Mouse (Mus musculus) MEL (cell line): ENCODE measurements around the gene N4bp2l1. TPM values are rescaled to one million over a fixed set of nuclear protein-coding genes. Genes with fewer than 3 reads are reported as not detected.

Source experiments
- DNase-seq: peaks from one replicate; pipeline ENCODE4 v3.0.0; 2011; ENCODE audit warnings: low read depth, low spot score
- H3K27ac ChIP-seq: 2 replicates; pipeline ENCODE4 v1.5.1; 2012; ENCODE audit warnings: low read depth, mild to moderate bottlenecking, control low read depth, low read length, moderate library complexity; ENCODE audit not compliant: control insufficient read depth
- H3K27me3 ChIP-seq, 2 experiments: fragments of 150-350 bp in 1 of 2; sonication (generic) in 1 of 2; 2 replicates each; pipeline ENCODE4 v1.6.1; 2012; ENCODE audit warnings: low read length in 2 of 2, mild to moderate bottlenecking in 2 of 2, improper control_type of control experiment in 1 of 2, moderate library complexity in 1 of 2; ENCODE audit not compliant: insufficient read depth in 2 of 2, control insufficient read depth in 1 of 2
- H3K36me3 ChIP-seq, 2 experiments: 2 replicates each; pipeline ENCODE4 v1.6.1; 2012 to 2014; ENCODE audit warnings: low read length in 2 of 2, improper control_type of control experiment in 1 of 2, inconsistent platforms in 1 of 2, mild to moderate bottlenecking in 1 of 2; ENCODE audit not compliant: insufficient read depth in 2 of 2, control insufficient read depth in 1 of 2
- H3K4me1 ChIP-seq, 2 experiments: fragments of 150-350 bp in 1 of 2; sonication (generic) in 1 of 2; 2 replicates each; pipeline ENCODE4 v1.6.1; 2012; ENCODE audit warnings: low read length in 2 of 2, improper control_type of control experiment in 1 of 2, mild to moderate bottlenecking in 1 of 2; ENCODE audit not compliant: insufficient read depth in 2 of 2, control insufficient read depth in 1 of 2
- H3K4me3 ChIP-seq, 2 experiments: fragments of 150-350 bp in 1 of 2; sonication (generic) in 1 of 2; 2 replicates each; pipeline ENCODE4 v1.5.1; 2012; ENCODE audit warnings: low read depth in 2 of 2, low read length in 2 of 2, mild to moderate bottlenecking in 2 of 2, moderate library complexity in 2 of 2, control low read depth in 1 of 2, improper control_type of control experiment in 1 of 2; ENCODE audit not compliant: control insufficient read depth in 1 of 2, insufficient read depth in 1 of 2
- H3K79me2 ChIP-seq: 2 replicates; pipeline ENCODE4 v1.6.1; 2012; ENCODE audit warnings: mild to moderate bottlenecking, low read length, moderate library complexity; ENCODE audit not compliant: control insufficient read depth, poor library complexity, insufficient read depth
- H3K9ac ChIP-seq: 2 replicates; pipeline ENCODE4 v1.6.1; 2012; ENCODE audit warnings: low read depth, mild to moderate bottlenecking, control low read depth, low read length, moderate library complexity; ENCODE audit not compliant: control insufficient read depth, poor library complexity, severe bottlenecking
- H3K9me3 ChIP-seq: fragments of 150-350 bp; sonication (generic); replicated peaks from 2 replicates; pipeline ENCODE4 v1.6.1; 2012; ENCODE audit warnings: mild to moderate bottlenecking, low read length, improper control_type of control experiment, moderate library complexity; ENCODE audit not compliant: insufficient read depth
- BHLHE40 ChIP-seq: IDR thresholded peaks from 2 replicates; pipeline ENCODE4 v1.6.1; 2012; ENCODE audit warnings: low read depth, mild to moderate bottlenecking, inconsistent platforms, low read length, improper control_type of control experiment, borderline replicate concordance
- CHD1 ChIP-seq: IDR thresholded peaks from 2 replicates; pipeline ENCODE4 v1.6.1; 2012; ENCODE audit warnings: low read depth, mild to moderate bottlenecking, inconsistent platforms, low read length, improper control_type of control experiment
- CHD2 ChIP-seq: IDR thresholded peaks from 2 replicates; pipeline ENCODE4 v1.6.1; 2011; ENCODE audit warnings: low read length, improper control_type of control experiment
- CTCF ChIP-seq, 3 experiments: IDR thresholded peaks in 2 of 3; conservative IDR thresholded peaks in 1 of 3; 2 replicates each; pipeline ENCODE4 v1.5.1; 2011 to 2012; ENCODE audit warnings: low read length in 3 of 3, low read depth in 2 of 3, mild to moderate bottlenecking in 2 of 3, improper control_type of control experiment in 1 of 3, inconsistent platforms in 1 of 3, mixed read lengths in 1 of 3, moderate library complexity in 1 of 3; ENCODE audit not compliant: control insufficient read depth in 1 of 3, insufficient read depth in 1 of 3, poor library complexity in 1 of 3, severe bottlenecking in 1 of 3
- E2F4 ChIP-seq: IDR thresholded peaks from 2 replicates; pipeline ENCODE4 v1.6.1; 2011; ENCODE audit warnings: low read depth, low read length, improper control_type of control experiment, borderline replicate concordance
- ELF1 ChIP-seq: IDR thresholded peaks from 2 replicates; pipeline ENCODE4 v1.6.1; 2014; ENCODE audit warnings: low read depth, mild to moderate bottlenecking, inconsistent platforms, low read length, improper control_type of control experiment, moderate library complexity
- EP300 ChIP-seq, 2 experiments: IDR thresholded peaks; 2 replicates each; pipeline ENCODE4 v1.6.1; 2011; ENCODE audit warnings: improper control_type of control experiment in 2 of 2, low read length in 2 of 2, low read depth in 1 of 2, mild to moderate bottlenecking in 1 of 2
- ETS1 ChIP-seq: IDR thresholded peaks from 2 replicates; pipeline ENCODE4 v1.6.1; 2012; ENCODE audit warnings: low read depth, mild to moderate bottlenecking, inconsistent platforms, low read length, improper control_type of control experiment, moderate library complexity
- GABPA ChIP-seq: IDR thresholded peaks from 2 replicates; pipeline ENCODE4 v1.6.1; 2012; ENCODE audit warnings: low read depth, mild to moderate bottlenecking, inconsistent platforms, low read length, improper control_type of control experiment, moderate library complexity
- GATA1 ChIP-seq: IDR thresholded peaks from 2 replicates; pipeline ENCODE4 v1.6.1; 2011; ENCODE audit warnings: low read depth, low read length, improper control_type of control experiment
- HCFC1 ChIP-seq: IDR thresholded peaks from 2 replicates; pipeline ENCODE4 v1.6.1; 2012; ENCODE audit warnings: low read depth, mild to moderate bottlenecking, inconsistent platforms, low read length, improper control_type of control experiment, moderate library complexity
- JUND ChIP-seq: IDR thresholded peaks from 2 replicates; pipeline ENCODE4 v1.6.1; 2011; ENCODE audit warnings: low read depth, mild to moderate bottlenecking, improper control_type of control experiment, low read length
- MAFK ChIP-seq: IDR thresholded peaks from 2 replicates; pipeline ENCODE4 v1.6.1; 2011; ENCODE audit warnings: low read depth, mild to moderate bottlenecking, low read length, improper control_type of control experiment, borderline replicate concordance
- MAZ ChIP-seq: IDR thresholded peaks from 2 replicates; pipeline ENCODE4 v1.6.1; 2012; ENCODE audit warnings: low read depth, mild to moderate bottlenecking, inconsistent platforms, low read length, improper control_type of control experiment
- MEF2A ChIP-seq: IDR thresholded peaks from 2 replicates; pipeline ENCODE4 v1.6.1; 2014; ENCODE audit warnings: low read depth, mild to moderate bottlenecking, inconsistent platforms, low read length, improper control_type of control experiment; ENCODE audit not compliant: poor library complexity, insufficient replicate concordance, severe bottlenecking; ENCODE audit errors: extremely low read depth
- MXI1 ChIP-seq: IDR thresholded peaks from 2 replicates; pipeline ENCODE4 v1.6.1; 2011; ENCODE audit warnings: mild to moderate bottlenecking, low read depth, low read length, improper control_type of control experiment
- MYB ChIP-seq: IDR thresholded peaks from 2 replicates; pipeline ENCODE4 v1.6.1; 2011; ENCODE audit warnings: mild to moderate bottlenecking, low read depth, low read length, improper control_type of control experiment
- NELFE ChIP-seq: IDR thresholded peaks from 2 replicates; pipeline ENCODE4 v1.6.1; 2011; ENCODE audit warnings: low read depth, low read length, improper control_type of control experiment
- NRF1 ChIP-seq: IDR thresholded peaks from 2 replicates; pipeline ENCODE4 v1.6.1; 2014; ENCODE audit warnings: low read depth, mild to moderate bottlenecking, inconsistent platforms, low read length, improper control_type of control experiment, moderate library complexity; ENCODE audit not compliant: poor library complexity, insufficient read depth, severe bottlenecking
- POLR2A ChIP-seq, 2 experiments: IDR thresholded peaks; 2 replicates each; pipeline ENCODE4 v1.6.1; 2011 to 2012; ENCODE audit warnings: low read length in 2 of 2, mild to moderate bottlenecking in 2 of 2, control low read depth in 1 of 2, improper control_type of control experiment in 1 of 2, low read depth in 1 of 2, moderate library complexity in 1 of 2; ENCODE audit not compliant: control insufficient read depth in 1 of 2, insufficient read depth in 1 of 2, poor library complexity in 1 of 2
- POLR2AphosphoS5 ChIP-seq: IDR thresholded peaks from 2 replicates; pipeline ENCODE4 v1.6.1; 2012; ENCODE audit warnings: low read depth, borderline replicate concordance, mild to moderate bottlenecking, inconsistent platforms, low read length, moderate library complexity, mixed read lengths
- RAD21 ChIP-seq: IDR thresholded peaks from 2 replicates; pipeline ENCODE4 v1.6.1; 2011; ENCODE audit warnings: mild to moderate bottlenecking, low read depth, low read length, improper control_type of control experiment
- RCOR1 ChIP-seq: IDR thresholded peaks from 2 replicates; pipeline ENCODE4 v1.6.1; 2012; ENCODE audit warnings: low read depth, mild to moderate bottlenecking, inconsistent platforms, low read length, improper control_type of control experiment
- SIN3A ChIP-seq: IDR thresholded peaks from 2 replicates; pipeline ENCODE4 v1.6.1; 2012; ENCODE audit warnings: low read length, improper control_type of control experiment, inconsistent platforms
- SMC3 ChIP-seq: IDR thresholded peaks from 2 replicates; pipeline ENCODE4 v1.6.1; 2011; ENCODE audit warnings: low read depth, low read length, improper control_type of control experiment
- TAL1 ChIP-seq: IDR thresholded peaks from 2 replicates; pipeline ENCODE4 v1.6.1; 2012; ENCODE audit warnings: mild to moderate bottlenecking, inconsistent platforms, low read length, moderate library complexity, mixed read lengths
- TBP ChIP-seq: IDR thresholded peaks from 2 replicates; pipeline ENCODE4 v1.8.0; 2011; ENCODE audit warnings: low read depth, low read length, improper control_type of control experiment
- TCF12 ChIP-seq: IDR thresholded peaks from 2 replicates; pipeline ENCODE4 v1.6.1; 2014; ENCODE audit warnings: low read depth, mild to moderate bottlenecking, inconsistent platforms, low read length, improper control_type of control experiment, moderate library complexity
- UBTF ChIP-seq: IDR thresholded peaks from 2 replicates; pipeline ENCODE4 v1.6.1; 2012; ENCODE audit warnings: low read depth, mild to moderate bottlenecking, inconsistent platforms, low read length, improper control_type of control experiment, moderate library complexity, borderline replicate concordance; ENCODE audit not compliant: insufficient read depth
- USF1 ChIP-seq: IDR thresholded peaks from 2 replicates; pipeline ENCODE4 v1.6.1; 2014; ENCODE audit warnings: low read depth, mild to moderate bottlenecking, inconsistent platforms, low read length, improper control_type of control experiment, moderate library complexity
- USF2 ChIP-seq, 2 experiments: IDR thresholded peaks; 2 replicates each; pipeline ENCODE4 v1.6.1; 2011 to 2012; ENCODE audit warnings: improper control_type of control experiment in 2 of 2, low read length in 2 of 2, borderline replicate concordance in 1 of 2, inconsistent platforms in 1 of 2, low read depth in 1 of 2, mild to moderate bottlenecking in 1 of 2; ENCODE audit not compliant: insufficient read depth in 1 of 2
- ZC3H11A ChIP-seq: IDR thresholded peaks from 2 replicates; pipeline ENCODE4 v1.6.1; 2012; ENCODE audit warnings: low read depth, mild to moderate bottlenecking, inconsistent platforms, low read length, improper control_type of control experiment
- ZKSCAN1 ChIP-seq: IDR thresholded peaks from 2 replicates; pipeline ENCODE4 v1.6.1; 2012; ENCODE audit warnings: low read depth, mild to moderate bottlenecking, inconsistent platforms, low read length, improper control_type of control experiment, moderate library complexity
- ZMIZ1 ChIP-seq: IDR thresholded peaks from 2 replicates; pipeline ENCODE4 v1.6.1; 2012; ENCODE audit warnings: low read depth, mild to moderate bottlenecking, inconsistent platforms, low read length, improper control_type of control experiment, moderate library complexity
- ZNF384 ChIP-seq: IDR thresholded peaks from 2 replicates; pipeline ENCODE4 v1.6.1; 2012; ENCODE audit warnings: low read depth, mild to moderate bottlenecking, inconsistent platforms, low read length, improper control_type of control experiment
- polyA plus RNA-seq, 2 experiments: library from polyadenylated mRNA; stranded (reverse) in 1 of 2; unstranded in 1 of 2; fragments of >175 nt in 1 of 2; fragments of >200 nt in 1 of 2; gene quantifications; 2 replicates each; pipeline versions ENCODE4 v1.2.1 to v1.2.4; 2012; ENCODE audit warnings: low replicate concordance in 2 of 2, low read depth in 1 of 2; ENCODE audit not compliant: insufficient read length in 2 of 2, insufficient read depth in 1 of 2, missing spikeins in 1 of 2
- total RNA-seq: library from RNA; depleted of rRNA; stranded (reverse); fragments of 300-350 nt; gene quantifications from 2 replicates; pipeline ENCODE4 v1.2.3, GENCODE M21; 2012

Gene N4bp2l1
- total and polyA plus RNA-seq, 3 experiments, result 2.6 to 15.0 TPM; not detected in 1

DNA sequence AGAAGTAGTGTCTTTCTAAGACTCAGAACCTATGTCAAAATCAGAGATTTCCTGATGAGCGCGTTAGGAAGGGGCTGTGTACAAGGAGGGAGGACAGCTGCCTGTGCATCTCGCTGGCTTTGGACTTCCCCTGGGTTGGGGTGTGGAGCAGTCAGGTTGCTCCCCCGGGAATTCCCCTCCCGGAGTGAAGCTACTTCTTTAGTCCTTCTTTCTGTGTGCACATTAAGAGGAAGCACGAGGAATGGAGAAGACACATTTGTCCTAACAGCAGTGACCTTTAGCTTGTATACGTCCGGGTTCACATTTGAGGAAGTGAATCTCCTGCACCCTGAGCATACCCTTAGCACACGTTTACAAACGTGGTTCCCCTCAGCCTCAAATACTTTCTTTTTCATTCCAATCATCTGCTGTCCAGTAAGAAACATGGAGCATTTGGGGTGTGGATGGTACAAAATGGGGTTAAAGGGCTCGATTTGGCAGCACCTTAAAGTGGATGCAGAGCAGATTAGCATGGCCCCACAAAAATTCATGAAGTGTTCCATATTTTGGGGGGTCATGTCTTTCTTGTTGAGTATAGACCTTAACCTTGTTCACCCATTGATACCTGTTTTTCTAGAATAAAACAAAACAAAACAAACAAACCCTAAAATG is 1.5 kb downstream of the N4bp2l1 start:
- Histone ChIP-seq H3K9ac (peak overlapping the region; percentile 83), H3K79me2 (peaks cover 10% of the 10 kb centered on the region; the same call in 1 of the 2 replicates), H3K36me3 (peaks cover 0 to 25% of the 10 kb centered on the region in 2 experiments; a peak in 2 of 4 replicates), H3K4me1 (peaks cover 16 to 19% of the 10 kb centered on the region in 2 experiments), H3K27me3 (no peaks in the 10 kb centered on the region), H3K4me3 (peak overlapping the region; percentile 33 to 80), H3K9me3 (no peaks in the 10 kb centered on the region), H3K27ac (peak overlapping the region; percentile 23; the same call in 1 of the 2 replicates)
- DNase-seq, result peak; percentile 80
- TF ChIP-seq UBTF, result no peak
- TF ChIP-seq ELF1, result peak; percentile 82
- TF ChIP-seq JUND, result no peak
- TF ChIP-seq MEF2A, result no peak
- peak; percentile 44; the same call in 1 of the 2 replicates for TF ChIP-seq NELFE
- 0 out of 2 replicates have a peak, but pooled peaks have one; percentile 21 for TF ChIP-seq NRF1
- no peak for TF ChIP-seq ZNF384
- 0 out of 2 replicates have a peak, but pooled peaks have one; percentile 25 for TF ChIP-seq ETS1
- no peak for TF ChIP-seq USF2 (IDR thresholded peaks at IDR 0.05; ENCODE audit: borderline replicate concordance in 1 of 2, insufficient read depth in 1 of 2, low read depth in 1 of 2, low read length in 2 of 2)
- TF ChIP-seq BHLHE40, result peak; percentile 39; the same call in 1 of the 2 replicates
- no peak for TF ChIP-seq CTCF (IDR thresholded peaks at IDR 0.05 in 2 of 3, conservative IDR thresholded peaks at IDR 0.05 in 1 of 3; ENCODE audit: control insufficient read depth in 1 of 3, insufficient read depth in 1 of 3, low read depth in 2 of 3, low read length in 3 of 3, poor library complexity in 1 of 3, severe bottlenecking in 1 of 3)
- TF ChIP-seq RCOR1, result no peak
- no peak for TF ChIP-seq POLR2AphosphoS5
- no peak for TF ChIP-seq GABPA
- TF ChIP-seq RAD21, result no peak
- peak; percentile 39; the same call in 1 of the 2 replicates for TF ChIP-seq TCF12
- TF ChIP-seq E2F4, result peak; percentile 70; the same call in 1 of the 2 replicates
- peak in 1 of 2 experiments; percentile 35; a peak in 2 of 4 replicates for TF ChIP-seq EP300 (IDR thresholded peaks at IDR 0.05; ENCODE audit: low read depth in 1 of 2, low read length in 2 of 2)
- 0 out of 2 replicates have a peak, but pooled peaks have one; percentile 8 for TF ChIP-seq ZKSCAN1
- TF ChIP-seq MYB, result no peak
- TF ChIP-seq GATA1, result no peak
- TF ChIP-seq MAFK, result no peak
- peak; percentile 78 for TF ChIP-seq HCFC1
- TF ChIP-seq SMC3, result no peak
- no peak for TF ChIP-seq USF1
- TF ChIP-seq SIN3A, result peak; percentile 81
- no peak for TF ChIP-seq MAZ
- peak; percentile 77; the same call in 1 of the 2 replicates for TF ChIP-seq CHD1
- peak; percentile 28; the same call in 1 of the 2 replicates for TF ChIP-seq CHD2
- TF ChIP-seq TAL1, result no peak
- peak; percentile 56; the same call in 1 of the 2 replicates for TF ChIP-seq TBP
- TF ChIP-seq MXI1, result peak; percentile 86
- peak in 1 of 2 experiments; percentile 52; a peak in 1 of 4 replicates for TF ChIP-seq POLR2A (IDR thresholded peaks at IDR 0.05; ENCODE audit: control insufficient read depth in 1 of 2, insufficient read depth in 1 of 2, low read depth in 1 of 2, low read length in 2 of 2, poor library complexity in 1 of 2)
- peak; percentile 61; the same call in 1 of the 2 replicates for TF ChIP-seq ZMIZ1
- TF ChIP-seq ZC3H11A, result no peak
